ENCODE assay signal across 8 mouse cellular contexts in the genomic region with DNA sequence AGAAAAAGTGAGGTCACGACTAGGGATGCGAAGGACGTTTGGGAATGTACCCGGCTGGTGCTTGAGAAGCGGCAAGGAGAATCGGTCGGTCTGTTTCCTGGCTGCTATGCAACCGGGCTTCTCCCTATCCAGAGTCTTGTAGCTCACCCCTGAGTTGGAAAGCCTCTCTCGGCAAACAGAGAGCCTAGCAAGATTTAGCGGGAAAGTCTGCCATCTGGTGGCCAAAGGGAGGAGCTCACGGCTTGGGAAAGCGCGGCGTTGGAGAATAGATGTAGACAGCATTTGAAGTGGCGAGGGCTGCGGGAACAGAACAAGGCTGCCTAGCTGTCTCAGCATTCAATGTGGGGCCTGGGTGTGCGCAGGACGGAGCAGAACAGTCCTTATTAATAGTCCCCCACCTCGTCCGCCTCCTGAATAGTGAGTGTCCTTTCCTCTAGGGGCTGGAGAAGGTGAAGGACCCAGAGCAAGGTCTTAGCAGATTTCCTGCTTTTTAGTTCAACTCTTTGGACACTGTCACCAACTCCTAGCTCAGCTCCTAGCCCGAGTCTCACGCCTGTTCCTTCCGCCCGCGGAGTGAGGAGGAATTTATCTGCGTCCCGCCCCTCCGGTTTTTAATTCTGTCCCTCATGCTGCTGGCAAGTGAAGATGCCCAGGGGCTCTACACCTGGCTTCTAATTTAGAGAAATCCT. TPM values are rescaled to one million over a fixed set of nuclear protein-coding genes. Genes with fewer than 3 reads are reported as not detected.
DNase-seq lines count a peak whose midpoint lies in the region; ATAC-seq and TF ChIP-seq lines count a peak whose summit lies in the region.

No protein-coding gene starts in this region.

- ATAC-seq in forebrain, embryonic 15.5 days (replicated peaks): peak; percentile 91
- ATAC-seq in liver, postnatal 0 days: peak; percentile 81

- no peak overlapping the region for H3K27ac ChIP-seq in ES-Bruce4 (ENCODE audit: insufficient read depth, low read length)
- H3K27ac ChIP-seq in forebrain, embryonic 15.5 days (replicated peaks): 0 out of 2 replicates have a peak overlapping the region, but pooled peaks have one; percentile 12
- no peak overlapping the region for H3K27ac ChIP-seq in liver, postnatal 0 days (ENCODE audit: low read depth)
- no peak overlapping the region for H3K27ac ChIP-seq in olfactory bulb, adult 2 months (ENCODE audit: insufficient read depth, low read depth, low read length)

- peak; percentile 77 for DNase-seq in c-Kit-positive CD71-positive TER-119-positive erythroid progenitor cells, embryonic 14.5 days (ENCODE audit: low spot score)
- peak; percentile 56 for DNase-seq in heart, postnatal 25 days (ENCODE audit: low spot score)
- peak; percentile 90 for DNase-seq in layer of hippocampus, adult 11-12 months (ENCODE audit: low spot score)
- DNase-seq in liver, postnatal 0 days: peak; percentile 82
- peak; percentile 26 to 64 for DNase-seq in thymus, postnatal 10 days (ENCODE audit: low spot score in 2 of 2)

- H3K9me3 ChIP-seq in ES-Bruce4 (replicated peaks; ENCODE audit: control insufficient read depth, insufficient read depth, low read length, poor library complexity, severe bottlenecking): no peaks in the 10 kb centered on the region
- H3K9me3 ChIP-seq in forebrain, embryonic 15.5 days: no peaks in the 10 kb centered on the region
- no peaks in the 10 kb centered on the region for H3K9me3 ChIP-seq in liver, postnatal 0 days (ENCODE audit: low read length)

- peak overlapping the region; percentile 42 for H3K4me2 ChIP-seq in forebrain, embryonic 15.5 days (replicated peaks)
- H3K4me2 ChIP-seq in liver, postnatal 0 days (ENCODE audit: low read depth, low read length): peak overlapping the region; percentile 58

- intact Hi-C loops in heart, postnatal 25 days (cut with DNase I): loop anchor here (5.0 to 10.0 kb wide), 3 partner anchors 79 to 1157 kb away; no protein-coding TSS in a partner anchor

- no peak for TF ChIP-seq POLR2A in ES-Bruce4 (IDR thresholded peaks at IDR 0.05; ENCODE audit: insufficient read depth, low read length)
- no peak for TF ChIP-seq POLR2A in olfactory bulb, adult 2 months (IDR thresholded peaks at IDR 0.05; ENCODE audit: insufficient read depth, low read depth, low read length)

- peak; percentile 97 for TF ChIP-seq CTCF in ES-Bruce4 (IDR thresholded peaks at IDR 0.05; ENCODE audit: low read depth, low read length)
- TF ChIP-seq CTCF in liver, postnatal 0 days (IDR thresholded peaks at IDR 0.05; ENCODE audit: low read depth): peak; percentile 91
- TF ChIP-seq CTCF in olfactory bulb, adult 2 months (IDR thresholded peaks at IDR 0.05; ENCODE audit: insufficient read depth, low read depth, low read length): peak; percentile 84

- no peaks in the 10 kb centered on the region for H3K27me3 ChIP-seq in ES-Bruce4 (ENCODE audit: control insufficient read depth, insufficient read depth, low read length, poor library complexity, severe bottlenecking)
- no peaks in the 10 kb centered on the region for H3K27me3 ChIP-seq in forebrain, embryonic 15.5 days
- no peaks in the 10 kb centered on the region for H3K27me3 ChIP-seq in liver, postnatal 0 days (ENCODE audit: insufficient read depth, low read length)

- peak overlapping the region; percentile 44 for H3K4me3 ChIP-seq in ES-Bruce4 (ENCODE audit: low read depth, low read length)
- peak overlapping the region; percentile 21 for H3K4me3 ChIP-seq in forebrain, embryonic 15.5 days
- 0 out of 2 replicates have a peak overlapping the region, but pooled peaks have one; percentile 24 for H3K4me3 ChIP-seq in liver, postnatal 0 days (ENCODE audit: low read depth, low read length)
- 0 out of 2 replicates have a peak overlapping the region, but pooled peaks have one; percentile 21 for H3K4me3 ChIP-seq in olfactory bulb, adult 2 months (ENCODE audit: insufficient read depth, low read depth, low read length)

- no peaks in the 10 kb centered on the region for H3K4me1 ChIP-seq in ES-Bruce4 (ENCODE audit: control insufficient read depth, insufficient read depth, low read length)
- H3K4me1 ChIP-seq in forebrain, embryonic 15.5 days: peaks cover 20% of the 10 kb centered on the region
- no peaks in the 10 kb centered on the region for H3K4me1 ChIP-seq in liver, postnatal 0 days (ENCODE audit: insufficient read depth)
- peaks cover 13% of the 10 kb centered on the region for H3K4me1 ChIP-seq in olfactory bulb, adult 2 months (ENCODE audit: control insufficient read depth, insufficient read depth, low read length)

- H3K36me3 ChIP-seq in ES-Bruce4 (ENCODE audit: control insufficient read depth, insufficient read depth, low read length, poor library complexity, severe bottlenecking): no peaks in the 10 kb centered on the region
- no peaks in the 10 kb centered on the region for H3K36me3 ChIP-seq in forebrain, embryonic 15.5 days
- no peaks in the 10 kb centered on the region for H3K36me3 ChIP-seq in liver, postnatal 0 days (replicated peaks; ENCODE audit: insufficient read depth, low read length)

- WGBS in forebrain, embryonic 15.5 days: 3% methylated on average over 28 of the region's 28 CpGs
- 6% methylated on average over 28 of the region's 28 CpGs for WGBS in liver, postnatal 0 days (ENCODE audit: insufficient replicate concordance)
- WGBS in olfactory bulb, adult 2 months: 6% methylated on average over 28 of the region's 28 CpGs

- no peak overlapping the region for H3K9ac ChIP-seq in ES-Bruce4 (ENCODE audit: low read depth, poor library complexity, severe bottlenecking)
- H3K9ac ChIP-seq in forebrain, embryonic 15.5 days (replicated peaks): no peak overlapping the region
- H3K9ac ChIP-seq in liver, postnatal 0 days (replicated peaks): no peak overlapping the region

- no peak for TF ChIP-seq EP300 in ES-Bruce4 (IDR thresholded peaks at IDR 0.05; ENCODE audit: insufficient read depth, low read depth, low read length)
- no peak for TF ChIP-seq EP300 in liver, postnatal 0 days (IDR thresholded peaks at IDR 0.05; ENCODE audit: low read depth)

RNA-seq across cellular contexts. Expression of gene Wwc1, which starts 21.1 kb away (rescaled TPM):
- 48.4 and 55.9 TPM in 2 replicates for polyA plus RNA-seq in ES-Bruce4 (2011; ENCODE audit: insufficient read depth, insufficient read length, low read depth, missing spikeins)
- polyA plus RNA-seq in forebrain, embryonic 15.5 days (2015; fragmentation: Nextera tagmentation; extraction: Ambion mirVana): 15.6 and 22.2 TPM in 2 replicates
- 1 to 10 TPM; 1.3 to 1.5 TPM for total RNA-seq in heart, postnatal 25 days (2021)
- polyA plus RNA-seq in liver, postnatal 0 days (2015; fragmentation: Nextera tagmentation; extraction: Ambion mirVana): 4.7 and 6.3 TPM in 2 replicates
- polyA plus RNA-seq in olfactory bulb, adult 2 months (2012; ENCODE audit: insufficient read depth, insufficient read length, low replicate concordance, missing spikeins): not detected in 2 replicates
